Comparison of ENCODE assay signal across 8 mouse cellular contexts in the genomic region with DNA sequence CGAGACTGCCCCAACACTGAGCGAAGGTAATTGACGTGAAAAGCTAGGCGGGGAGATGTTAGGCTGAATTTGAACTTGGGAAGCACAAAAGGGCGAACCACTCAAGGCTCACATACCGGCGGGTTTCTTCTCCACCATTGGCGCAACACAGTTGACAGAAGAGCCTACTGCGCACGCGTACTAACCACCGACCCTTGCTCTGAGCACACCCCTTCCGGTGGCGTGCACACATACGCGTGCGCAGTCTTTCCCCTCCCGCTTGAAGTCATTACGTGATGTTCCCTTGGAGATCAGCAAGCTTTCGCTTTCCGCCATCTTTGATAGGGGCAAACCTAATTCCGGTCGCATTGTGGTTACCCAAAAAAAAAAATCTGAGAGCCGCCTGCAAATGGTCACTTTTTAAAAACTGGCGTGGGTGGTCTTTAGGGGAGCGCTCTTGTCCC. TPM values are rescaled to one million over a fixed set of nuclear protein-coding genes. Genes with fewer than 3 reads are reported as not detected.
DNase-seq lines count a peak whose midpoint lies in the region; ATAC-seq and TF ChIP-seq lines count a peak whose summit lies in the region.

TSS of gene Plod3 (plus strand) at position 325 of the 443 bp plus-strand sequence.

- H3K4me3 ChIP-seq in cortical plate, adult 2 months (ENCODE audit: insufficient read depth, low read length), result peak within 1 kb of the TSS; percentile 50
- H3K4me3 ChIP-seq in megakaryocyte, embryonic 14.5 days (replicated peaks), result peak within 1 kb of the TSS; percentile 95

- ATAC-seq in activated CD4-positive, CD25-positive, alpha-beta regulatory T cell, adult 4 months, result peak; percentile 97

- peak within 1 kb of the TSS; percentile 49 for H3K27ac ChIP-seq in cortical plate, adult 2 months (ENCODE audit: insufficient read depth, low read length)

- H3K4me1 ChIP-seq in cortical plate, adult 2 months (ENCODE audit: control insufficient read depth, insufficient read depth, low read length), result peaks cover 3% of the 10 kb centered on the region; the same call in 1 of the 2 replicates
- peaks cover 40% of the 10 kb centered on the region for H3K4me1 ChIP-seq in megakaryocyte, embryonic 14.5 days

- no peaks in the 10 kb centered on the region for H3K9me3 ChIP-seq in megakaryocyte, embryonic 14.5 days

- peak; percentile 92 to 97 for DNase-seq in gastrocnemius, adult 8-10 months (ENCODE audit: low spot score in 2 of 2)
- peak; percentile 99 for DNase-seq in hindlimb bud, embryonic 11.5 days (ENCODE audit: extremely low spot score, low read depth, low spot score)
- DNase-seq in left cerebral cortex, adult 8-10 months (ENCODE audit: low spot score in 2 of 2), result peak in 1 of 2 experiments; percentile 97
- DNase-seq in right cerebral cortex, postnatal 10 days (ENCODE audit: low spot score in 2 of 2), result peak; percentile 99
- DNase-seq in urinary bladder, postnatal 4 days (ENCODE audit: low spot score in 2 of 2), result peak; percentile 93 to 96

- no peak for TF ChIP-seq CTCF in cortical plate, adult 2 months (IDR thresholded peaks at IDR 0.05; ENCODE audit: extremely low read depth, insufficient read depth, low read length)

- peaks cover 67% of the 10 kb centered on the region for H3K36me3 ChIP-seq in megakaryocyte, embryonic 14.5 days (replicated peaks; ENCODE audit: low read length)

- peak; percentile 84; the same call in 1 of the 2 replicates for TF ChIP-seq POLR2A in cortical plate, adult 2 months (IDR thresholded peaks at IDR 0.05; ENCODE audit: extremely low read depth, insufficient read depth, low read length)

- H3K27me3 ChIP-seq in megakaryocyte, embryonic 14.5 days (replicated peaks), result no peaks in the 10 kb centered on the region

RNA-seq across cellular contexts. Expression of gene Plod3, which starts in this region (rescaled TPM):
- polyA plus RNA-seq in activated CD4-positive, CD25-positive, alpha-beta regulatory T cell, adult 4 months (2017; shearing (Covaris generic)), result 1 to 10 TPM; 2.6 to 6.0 TPM
- polyA plus RNA-seq in cortical plate, adult 2 months (2012; rRNA removed), result 34.5 and 36.6 TPM in 2 replicates
- 10 to 100 TPM; 15.9 to 18.1 (median 17.0) TPM for total RNA-seq in gastrocnemius, adult 8-10 months (2022)
- 10 to 100 TPM; 27.9 to 43.3 (median 34.2) TPM for total RNA-seq in left cerebral cortex, adult 8-10 months (2022)
- 32.3 and 34.6 TPM in 2 replicates for polyA plus RNA-seq in megakaryocyte, embryonic 14.5 days (2012; ENCODE audit: insufficient read depth, low replicate concordance)
